Mouse (Mus musculus) erythroblast, embryonic 14.5 days (primary cell): ENCODE data around the gene Rem1.

Experiments used
- GATA1 ChIP-seq: IDR thresholded peaks from 2 replicates; pipeline ENCODE4 v1.6.1; 2012; ENCODE audit warnings: low read length, inconsistent platforms, mixed read lengths
- TAL1 ChIP-seq: IDR thresholded peaks from 3 replicates; pipeline ENCODE4 v1.6.1; 2012; ENCODE audit warnings: low read length, inconsistent platforms, mixed read lengths

- TF ChIP-seq GATA1 (no peak), TAL1 (no peak)
Measured at GRCm38 (mm10) chr2:152636246-152637005, 9.7 kb downstream of the Rem1 start.
